Mouse (Mus musculus) bone marrow, adult 2 months (tissue): Measurements from ENCODE around the gene Atp6v1g2. TPM values are rescaled to one million over a fixed set of nuclear protein-coding genes. Genes with fewer than 3 reads are reported as not detected.

Experiments
- H3K27ac ChIP-seq: fragments of 200-500 bp; 2 replicates; pipeline ENCODE4 v1.5.1; 2012; ENCODE audit warnings: low read depth, mild to moderate bottlenecking, control low read depth, inconsistent platforms, low read length; ENCODE audit not compliant: control insufficient read depth, poor library complexity, insufficient read depth
- H3K4me1 ChIP-seq: fragments of 200-500 bp; 2 replicates; pipeline ENCODE4 v1.6.1; 2011; ENCODE audit warnings: low read length; ENCODE audit not compliant: control insufficient read depth, insufficient read depth
- H3K4me3 ChIP-seq: fragments of 200-500 bp; replicated peaks from 2 replicates; pipeline ENCODE3; 2011; ENCODE audit warnings: mild to moderate bottlenecking, low read depth, low read length, control low read depth; ENCODE audit not compliant: control insufficient read depth
- CTCF ChIP-seq: fragments of 200-500 bp; IDR thresholded peaks from 2 replicates; pipeline ENCODE4 v1.5.1; 2011; ENCODE audit warnings: low read length, control low read depth; ENCODE audit not compliant: control insufficient read depth, insufficient read depth
- POLR2A ChIP-seq: fragments of 200-500 bp; IDR thresholded peaks from 2 replicates; pipeline ENCODE4 v1.6.1; 2011; ENCODE audit warnings: low read depth, mild to moderate bottlenecking, control low read depth, low read length, borderline replicate concordance; ENCODE audit not compliant: control insufficient read depth
- WGBS: fragments of 180-500 bp; shearing (Covaris S2); methylation state at CpG from one replicate; pipeline ENCODE4 v1.1.7; 2018; 5-methylcytosine and 5-hydroxymethylcytosine counted together
- polyA plus RNA-seq: library from polyadenylated mRNA; stranded (reverse); fragments of >200 nt; gene quantifications from 2 replicates; pipeline ENCODE4 v1.2.4, GENCODE M21; 2011; ENCODE audit warnings: low replicate concordance; ENCODE audit not compliant: missing spikeins, insufficient read depth, insufficient read length

The Atp6v1g2 gene
- 4.1 and 9.9 TPM in 2 replicates for polyA plus RNA-seq

DNA sequence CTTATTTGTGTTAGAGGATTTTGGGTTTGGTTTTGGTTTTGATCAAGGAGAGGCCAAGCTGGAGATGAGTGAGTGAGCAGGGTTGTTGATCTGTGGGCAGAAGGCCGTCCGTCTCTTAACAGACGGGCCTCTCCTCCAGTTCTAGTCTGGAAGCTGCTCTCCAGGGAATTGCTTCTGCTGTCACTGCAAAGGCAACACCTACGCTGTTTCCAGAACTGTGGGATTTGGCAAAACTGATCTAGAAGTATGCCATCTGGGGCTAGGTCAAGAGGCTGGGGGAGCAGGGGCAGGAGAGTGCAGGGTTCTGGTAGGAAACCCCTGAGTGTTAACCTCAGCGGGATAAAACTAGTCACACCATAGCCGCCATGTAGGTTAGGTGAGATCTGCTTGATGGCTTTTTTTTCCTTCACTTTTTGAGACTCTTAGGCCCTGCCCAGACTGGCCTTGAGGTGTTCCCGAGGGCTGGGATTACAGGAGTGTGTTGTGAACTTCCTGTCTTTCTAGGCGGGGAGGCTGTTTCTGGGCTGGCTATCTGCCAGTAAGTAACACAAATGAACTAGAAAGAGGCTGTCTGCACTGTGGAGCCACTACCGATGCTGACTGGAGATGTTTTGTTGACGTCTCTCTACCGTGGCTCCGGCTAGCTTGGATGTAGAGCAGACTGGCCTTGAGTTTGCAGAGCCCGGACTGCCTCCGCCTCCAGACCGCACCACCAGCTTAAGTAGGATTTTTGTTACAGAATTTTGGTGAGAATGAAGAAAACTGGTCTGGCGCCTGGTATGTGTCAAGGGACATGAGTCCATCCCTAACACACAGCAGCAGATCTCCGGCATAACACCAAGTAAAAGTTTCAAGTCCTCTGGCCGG lies at the start of gene Atp6v1g2:
Gene Atp6v1g2 (plus strand): TSS at position 547 of the 867 bp plus-strand sequence.
- peak within 1 kb of the TSS; percentile 95 for H3K27ac ChIP-seq
- H3K4me3 ChIP-seq, result peak within 1 kb of the TSS; percentile 77
- H3K4me1 ChIP-seq, result peaks cover 9% of the 10 kb centered on the region
- TF ChIP-seq POLR2A, result no peak
- 15% methylated on average over 18 of the region's 18 CpGs for WGBS

DNA sequence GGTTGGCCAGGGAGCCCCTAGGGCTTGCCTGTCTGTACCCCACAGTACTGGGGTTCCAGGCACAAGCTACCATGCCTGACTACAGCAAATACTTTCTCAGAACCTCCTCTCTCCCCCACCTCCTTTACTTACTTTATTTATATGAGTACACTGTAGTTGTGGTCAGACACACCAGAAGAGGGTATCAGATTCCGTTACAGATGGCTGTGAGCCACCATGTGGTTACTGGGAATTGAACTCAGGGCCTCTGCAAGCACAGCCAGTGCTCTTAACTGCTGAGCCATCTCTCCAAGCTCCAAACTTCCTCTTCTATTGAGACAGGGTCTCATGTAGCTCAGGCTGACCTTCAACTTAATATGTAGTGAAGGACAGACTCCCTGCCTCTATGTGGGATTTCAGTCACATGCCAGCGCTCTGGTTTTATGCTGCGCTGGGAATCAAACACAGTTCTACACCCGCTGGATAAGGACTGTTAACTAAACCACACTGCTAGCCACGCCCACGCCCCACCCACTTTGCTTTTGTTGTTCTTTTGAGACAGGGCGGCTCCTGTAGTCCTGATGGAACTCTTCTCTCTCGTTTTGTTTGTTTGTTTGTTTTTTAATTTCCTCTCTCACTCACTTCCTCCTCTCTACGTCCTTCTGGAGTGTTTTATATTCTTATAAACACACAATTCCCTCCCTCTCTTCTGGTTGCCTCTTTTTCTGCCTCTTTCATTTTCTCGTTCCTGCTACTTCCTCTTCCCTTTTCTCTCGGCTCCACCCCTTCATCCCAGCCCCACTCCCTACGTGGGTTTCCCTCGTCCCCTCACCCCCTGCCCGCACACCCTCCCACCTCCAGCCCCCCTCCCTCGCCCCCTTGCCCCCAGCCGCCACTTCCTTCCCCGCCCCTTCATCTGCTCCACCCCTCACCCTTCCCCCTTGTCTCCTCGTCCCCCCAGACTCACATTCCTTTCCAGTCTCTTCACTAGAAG lies 47.5 kb upstream of the Atp6v1g2 start:
- Histone ChIP-seq H3K4me1 (peaks cover 7% of the 10 kb centered on the region), H3K4me3 (peak overlapping the region; percentile 64), H3K27ac (peak overlapping the region; percentile 76)
- no peak for TF ChIP-seq POLR2A
- WGBS, result 1% methylated on average over 18 of the region's 18 CpGs

DNA sequence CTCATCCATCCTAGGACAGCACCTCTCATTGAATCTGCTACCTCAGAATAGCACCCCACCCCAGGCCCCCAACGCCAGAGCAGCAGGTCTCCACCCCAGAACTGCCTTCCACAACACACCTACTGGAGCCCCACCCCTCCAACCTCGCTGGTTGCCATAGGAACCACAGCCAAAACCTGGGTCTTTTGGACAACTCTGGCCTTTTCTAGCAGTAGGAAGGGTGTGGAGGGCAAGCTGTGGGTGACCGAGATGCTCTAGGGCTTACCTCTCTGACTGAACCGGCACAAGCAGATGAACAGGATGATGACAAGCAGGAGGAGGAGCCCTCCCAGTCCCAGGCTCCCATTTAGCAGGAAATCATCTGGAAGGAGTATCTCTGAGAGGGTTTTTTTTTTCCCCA lies 46.8 kb upstream of the Atp6v1g2 start:
- peaks cover 7% of the 10 kb centered on the region for H3K4me1 ChIP-seq
- WGBS, result 5% methylated on average over 4 of the region's 4 CpGs

GRCm38 (mm10) chr17:35187345-35187744 lies 46.1 kb upstream of the Atp6v1g2 start:
- peak overlapping the region; percentile 54 for H3K4me3 ChIP-seq
- TF ChIP-seq CTCF, result no peak
- TF ChIP-seq POLR2A, result no peak
- WGBS, result 44% methylated on average over 4 of the region's 4 CpGs
- H3K4me1 ChIP-seq, result peaks cover 9% of the 10 kb centered on the region
- peak overlapping the region; percentile 95; the same call in 1 of the 2 replicates for H3K27ac ChIP-seq

More for the DNA sequence above, 46.8 kb upstream of the Atp6v1g2 start:
- TF ChIP-seq CTCF (no peak), POLR2A (0 out of 2 replicates have a peak, but pooled peaks have one; percentile 5)
- Histone ChIP-seq H3K27ac (peak overlapping the region; percentile 76), H3K4me3 (peak overlapping the region; percentile 64)

DNA sequence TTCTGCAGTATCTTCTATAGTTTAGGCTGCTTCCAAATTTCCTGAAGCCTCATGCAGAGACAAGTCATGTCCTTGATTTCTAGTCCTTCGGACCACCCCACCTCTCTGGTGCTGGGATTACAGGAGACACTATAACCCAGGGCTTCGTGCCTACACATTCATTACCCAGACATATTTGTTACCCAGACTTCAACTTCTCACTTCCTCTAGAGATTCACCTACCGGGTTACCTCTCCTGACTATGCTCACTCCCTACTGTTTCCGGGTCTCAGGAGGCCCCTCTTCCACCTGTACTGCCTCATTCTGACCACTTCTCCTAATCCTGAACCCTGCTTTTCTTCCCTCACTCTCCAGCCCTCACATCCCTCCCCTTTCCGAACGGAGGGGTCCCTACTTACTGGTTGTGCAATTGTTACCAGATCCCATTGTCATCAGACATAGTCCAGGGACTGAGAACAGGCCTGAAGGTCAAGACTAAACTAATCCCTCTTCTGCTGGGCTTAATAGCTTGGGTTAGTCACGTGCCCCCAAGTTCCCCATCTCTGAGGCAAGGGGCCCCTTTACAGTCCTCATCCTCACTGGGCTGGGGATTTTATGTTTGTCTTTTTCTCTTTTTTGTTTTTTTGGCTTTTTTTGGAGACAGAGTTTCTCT lies 45.4 kb upstream of the Atp6v1g2 start, which contains the start of gene Lst1:
Gene Lst1 (minus strand): TSS at position 481 of the 652 bp plus-strand sequence.
- WGBS, result 15% methylated on average over 7 of the region's 7 CpGs
- no peak for TF ChIP-seq CTCF
- TF ChIP-seq POLR2A, result no peak
- Histone ChIP-seq H3K4me1 (peaks cover 11% of the 10 kb centered on the region), H3K27ac (peak within 1 kb of the TSS; percentile 95), H3K4me3 (peak within 1 kb of the TSS; percentile 76)

GRCm38 (mm10) chr17:35189186-35189585 lies 44.3 kb upstream of the Atp6v1g2 start:
- Histone ChIP-seq H3K4me3 (no peak overlapping the region), H3K27ac (peak overlapping the region; percentile 71), H3K4me1 (peaks cover 15% of the 10 kb centered on the region)
- WGBS, result 0% methylated on average over 1 of the region's 1 CpGs
- TF ChIP-seq POLR2A, result no peak
- TF ChIP-seq CTCF, result no peak

DNA sequence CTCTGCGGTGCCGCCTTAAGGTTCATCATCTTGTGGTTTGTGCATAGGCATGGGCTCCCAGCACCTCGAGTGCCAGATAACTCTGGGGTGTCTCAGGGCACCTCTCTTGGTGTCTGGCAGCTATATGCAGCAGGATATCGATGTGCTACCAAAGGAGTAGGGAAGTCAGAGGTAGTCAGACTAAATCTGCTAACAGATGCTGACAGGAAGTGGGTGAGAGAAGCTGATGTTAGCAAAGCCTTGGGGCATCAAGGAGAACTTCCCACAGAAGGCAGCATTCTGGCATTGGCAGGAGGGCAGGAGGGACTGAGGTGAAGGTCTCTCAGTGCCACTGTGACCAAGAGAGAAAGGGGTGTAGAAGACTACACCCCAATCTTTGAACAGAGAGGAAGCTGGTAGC lies 43.4 kb upstream of the Atp6v1g2 start:
- Histone ChIP-seq H3K4me1 (peaks cover 14% of the 10 kb centered on the region), H3K27ac (peak overlapping the region; percentile 71), H3K4me3 (no peak overlapping the region)
- WGBS, result 1% methylated on average over 4 of the region's 4 CpGs
- TF ChIP-seq CTCF, result no peak
- TF ChIP-seq POLR2A, result no peak

DNA sequence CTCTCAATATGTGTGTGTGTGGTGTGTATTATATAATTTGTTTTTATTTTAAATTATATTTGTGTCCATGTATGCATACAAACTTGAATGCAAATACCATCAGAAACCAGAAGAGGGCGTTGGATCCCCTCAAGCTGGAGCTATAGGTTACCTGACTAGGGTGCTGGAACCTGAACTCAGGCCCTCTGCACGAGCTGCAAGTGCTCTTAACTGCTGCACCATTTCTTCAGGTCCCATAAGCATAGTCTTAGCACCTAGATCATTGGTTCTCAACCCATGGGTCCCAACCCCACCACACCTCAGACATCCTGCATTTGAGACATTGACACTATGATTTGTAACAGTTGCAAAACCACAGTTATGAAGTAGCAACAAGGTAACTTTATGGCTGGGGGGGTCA lies 41.7 kb upstream of the Atp6v1g2 start:
- Histone ChIP-seq H3K27ac (peak overlapping the region; percentile 42; the same call in 1 of the 2 replicates), H3K4me3 (no peak overlapping the region), H3K4me1 (peaks cover 13% of the 10 kb centered on the region; the same call in 1 of the 2 replicates)
- WGBS, result 55% methylated on average over 2 of the region's 2 CpGs
- TF ChIP-seq CTCF, result peak; percentile 4; the same call in 1 of the 2 replicates
- TF ChIP-seq POLR2A, result no peak
